Mouse (Mus musculus) kidney, adult 2 months (tissue): ENCODE data around the gene Wrap53.

ENCODE experiments used
- CTCF ChIP-seq: fragments of 200-500 bp; conservative IDR thresholded peaks from 2 replicates; pipeline ENCODE4 v1.5.1; 2011; ENCODE audit warnings: low read depth, mild to moderate bottlenecking, control low read depth, low read length, moderate library complexity, mixed read lengths; ENCODE audit not compliant: insufficient read depth, insufficient read length
- POLR2A ChIP-seq: fragments of 200-500 bp; IDR thresholded peaks from one replicate; pipeline ENCODE4 v1.6.1; 2011; ENCODE audit warnings: low read depth, low read length, control low read depth

GRCm38 (mm10) chr11:69623006-69623405 is 43.0 kb upstream of the Wrap53 start:
- TF ChIP-seq CTCF (no peak), POLR2A (no peak)
